Mouse (Mus musculus): ENCODE results near the gene Syt14. TPM values are rescaled to one million over a fixed set of nuclear protein-coding genes. Genes with fewer than 3 reads are reported as not detected.

Gene Syt14
- total RNA-seq, 2 experiments from 2014 or later, result 0.23 to 0.42 TPM

- DNase-seq (ENCODE audit: low spot score), result no peak
- intact Hi-C loops (cut with DNase I), result no loop called here
Measured at GRCm38 (mm10) chr1:192847254-192847653, 188.3 kb downstream of the Syt14 start.

Other genes starting within 250 kb of the Syt14 start
- 1 to 10 TPM; 3.9 to 5.7 TPM for gene Sertad4, start 180.0 kb downstream of the Syt14 start, total RNA-seq (2021)
- gene Diexf, start 94.5 kb upstream of the Syt14 start, total RNA-seq (2021), result 1 to 10 TPM; 8.2 to 9.5 TPM
- gene Irf6, start 117.3 kb upstream of the Syt14 start, total RNA-seq (2021), result 1 to 10 TPM; 2.4 to 3.5 TPM
- gene A130010J15Rik, start 132.3 kb upstream of the Syt14 start, total RNA-seq (2021), result 1 to 10 TPM; 2.9 to 3.0 TPM
- gene Traf3ip3, start 165.9 kb upstream of the Syt14 start, total RNA-seq (2021), result 1 to 10 TPM; 1.1 to 1.4 TPM
- 10 to 100 TPM; 13.7 to 14.9 TPM for gene Lamb3, start 171.9 kb upstream of the Syt14 start, total RNA-seq (2021)
- gene Hsd11b1, start 228.3 kb upstream of the Syt14 start, total RNA-seq (2021), result 1 to 10 TPM; 6.7 to 7.2 TPM
- gene G0s2, start 237.4 kb upstream of the Syt14 start, total RNA-seq (2021), result 10 to 100 TPM; 64.5 to 74.4 TPM

Data from heart, postnatal 25 days (tissue).